Mouse (Mus musculus): ENCODE data around the gene Tmem9b. TPM values are rescaled to one million over a fixed set of nuclear protein-coding genes. Genes with fewer than 3 reads are reported as not detected.
A peak's percentile ranks its signal among the peaks of the same experiment; 100 is the strongest.

Gene Tmem9b
- polyA plus RNA-seq, 1 experiment from 2014 or later: 40.5 TPM

DNA sequence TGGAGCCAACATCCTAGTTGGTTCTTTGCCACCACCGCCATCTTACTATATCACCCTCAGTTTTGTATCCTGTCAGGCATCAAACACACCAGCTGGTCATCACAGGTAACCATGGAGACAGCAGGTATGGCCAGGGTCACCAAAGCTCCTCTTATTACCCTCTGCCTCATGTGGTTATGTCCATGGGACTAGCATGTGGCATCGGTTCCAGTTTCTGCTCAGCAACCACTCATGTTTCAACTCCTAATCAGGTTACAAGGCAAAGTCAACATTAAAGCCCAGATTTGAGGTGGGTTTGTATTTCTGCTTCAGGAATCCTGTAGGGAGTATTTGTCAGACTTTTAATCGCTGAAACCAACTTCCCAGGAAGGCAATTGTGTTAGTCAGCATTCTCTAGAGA, 38.1 kb upstream of the Tmem9b start:
- Histone ChIP-seq H3K27me3 (ENCODE audit: insufficient read depth, low read length) (no peaks in the 10 kb centered on the region), H3K4me1 (ENCODE audit: insufficient read depth) (no peaks in the 10 kb centered on the region), H3K4me3 (ENCODE audit: low read depth, low read length) (no peak overlapping the region), H3K9ac (replicated peaks) (no peak overlapping the region), H3K9me3 (ENCODE audit: low read length) (no peaks in the 10 kb centered on the region), H3K4me2 (ENCODE audit: low read depth, low read length) (no peak overlapping the region), H3K36me3 (replicated peaks; ENCODE audit: insufficient read depth, low read length) (no peaks in the 10 kb centered on the region), H3K27ac (ENCODE audit: low read depth) (no peak overlapping the region)
- DNase-seq (no peak), ATAC-seq (no peak)
- 62% methylated on average over 3 of the region's 3 CpGs for WGBS (ENCODE audit: insufficient replicate concordance)
- TF ChIP-seq CTCF (IDR thresholded peaks at IDR 0.05; ENCODE audit: low read depth) (no peak), EP300 (IDR thresholded peaks at IDR 0.05; ENCODE audit: low read depth) (no peak)

GRCm38 (mm10) chr7:109787860-109788259, 35.2 kb upstream of the Tmem9b start:
- H3K27me3 ChIP-seq (ENCODE audit: insufficient read depth, low read length): peaks cover 2% of the 10 kb centered on the region; the same call in 1 of the 2 replicates
- DNase-seq (no peak), ATAC-seq (no peak)
- no peak overlapping the region for H3K9ac ChIP-seq (replicated peaks)
- H3K36me3 ChIP-seq (replicated peaks; ENCODE audit: insufficient read depth, low read length): no peaks in the 10 kb centered on the region
- no peak overlapping the region for H3K4me2 ChIP-seq (ENCODE audit: low read depth, low read length)
- WGBS (ENCODE audit: insufficient replicate concordance): 33% methylated on average over 2 of the region's 2 CpGs
- no peak overlapping the region for H3K4me3 ChIP-seq (ENCODE audit: low read depth, low read length)
- TF ChIP-seq EP300 (IDR thresholded peaks at IDR 0.05; ENCODE audit: low read depth): no peak
- TF ChIP-seq CTCF (IDR thresholded peaks at IDR 0.05; ENCODE audit: low read depth): no peak
- no peaks in the 10 kb centered on the region for H3K4me1 ChIP-seq (ENCODE audit: insufficient read depth)
- no peak overlapping the region for H3K27ac ChIP-seq (ENCODE audit: low read depth)
- no peaks in the 10 kb centered on the region for H3K9me3 ChIP-seq (ENCODE audit: low read length)

- WGBS (ENCODE audit: insufficient replicate concordance): 46% methylated on average over 7 of the region's 7 CpGs
- H3K27me3 ChIP-seq (ENCODE audit: insufficient read depth, low read length): peaks cover 43% of the 10 kb centered on the region
- DNase-seq: no peak
- no peak overlapping the region for H3K4me2 ChIP-seq (ENCODE audit: low read depth, low read length)
- H3K9ac ChIP-seq (replicated peaks): no peak overlapping the region
- no peak overlapping the region for H3K4me3 ChIP-seq (ENCODE audit: low read depth, low read length)
- no peaks in the 10 kb centered on the region for H3K9me3 ChIP-seq (ENCODE audit: low read length)
- no peak for ATAC-seq
- H3K4me1 ChIP-seq (ENCODE audit: insufficient read depth): peaks cover 12% of the 10 kb centered on the region
- no peaks in the 10 kb centered on the region for H3K36me3 ChIP-seq (replicated peaks; ENCODE audit: insufficient read depth, low read length)
- H3K27ac ChIP-seq (ENCODE audit: low read depth): no peak overlapping the region
- TF ChIP-seq EP300 (IDR thresholded peaks at IDR 0.05; ENCODE audit: low read depth) (no peak), CTCF (IDR thresholded peaks at IDR 0.05; ENCODE audit: low read depth) (no peak)
Observed at GRCm38 (mm10) chr7:109783281-109783680, 30.6 kb upstream of the Tmem9b start.

DNA sequence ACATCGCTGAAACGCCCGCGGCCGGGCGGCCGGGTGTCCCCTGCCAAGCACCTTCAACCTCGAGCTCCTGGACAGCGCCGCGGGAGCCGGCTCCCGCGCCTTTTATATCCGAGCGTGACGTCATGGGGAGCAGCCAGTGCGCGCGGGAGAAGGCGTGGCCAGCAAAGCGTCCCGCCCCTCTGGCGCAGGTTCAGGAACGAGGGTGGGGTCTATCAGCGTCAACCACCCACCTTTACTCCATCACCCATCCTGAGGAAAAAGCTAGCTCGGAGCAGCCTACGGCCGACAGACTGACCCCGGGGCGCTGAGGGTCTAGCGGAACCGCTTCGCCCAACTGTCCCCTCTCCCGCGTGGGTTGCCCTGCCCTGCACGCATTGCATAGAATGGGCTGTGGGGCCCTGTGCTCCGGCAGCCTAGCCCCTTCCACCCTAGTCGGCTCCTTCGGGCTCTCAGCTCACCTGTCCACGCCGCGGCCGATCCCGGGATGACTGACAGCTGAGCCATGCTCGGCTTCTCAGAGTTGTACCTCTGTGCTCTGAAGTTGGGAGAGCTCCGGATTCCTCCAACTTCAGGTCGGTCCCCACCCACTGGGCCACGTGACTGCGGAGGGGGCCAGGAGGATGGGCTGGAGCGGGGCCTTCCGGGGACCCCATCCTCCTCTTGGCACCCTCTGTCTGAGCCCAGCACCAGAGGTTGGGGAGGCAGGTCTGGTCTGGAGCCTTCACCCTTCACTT, 29.0 kb upstream of the Tmem9b start, which contains the start of gene Nrip3:
Gene Nrip3, minus strand, starts transcription at position 556 of the 734 bp plus-strand sequence.
- H3K9ac ChIP-seq (replicated peaks): 0 out of 2 replicates have a peak within 1 kb of the TSS, but pooled peaks have one; percentile 6
- peak; percentile 83 for DNase-seq
- peaks cover 48% of the 10 kb centered on the region for H3K27me3 ChIP-seq (ENCODE audit: insufficient read depth, low read length)

DNA sequence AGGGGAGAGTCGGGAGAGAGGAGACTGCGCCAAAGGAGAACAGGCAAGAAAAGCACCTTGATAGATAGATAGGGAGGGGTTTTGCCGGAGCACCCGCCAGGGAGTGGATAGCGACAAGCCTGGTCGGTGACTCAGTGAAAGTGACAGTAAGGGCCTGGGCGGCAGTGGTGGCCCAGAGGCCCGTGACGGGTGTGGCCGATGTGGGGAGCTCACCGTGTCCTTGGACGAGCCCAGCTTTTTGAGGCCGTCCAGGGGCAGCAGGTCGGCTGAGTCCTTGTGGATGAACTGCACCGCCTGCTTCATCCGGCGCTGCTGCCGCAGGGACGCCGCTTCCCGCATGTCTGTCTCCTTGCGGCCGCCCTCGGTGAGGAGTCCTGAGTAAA, 28.4 kb upstream of the Tmem9b start:
- no peak for DNase-seq
- WGBS (ENCODE audit: insufficient replicate concordance): 2% methylated on average over 18 of the region's 24 CpGs
- Histone ChIP-seq H3K36me3 (replicated peaks; ENCODE audit: insufficient read depth, low read length) (no peaks in the 10 kb centered on the region), H3K4me3 (ENCODE audit: low read depth, low read length) (peak overlapping the region; percentile 44), H3K27me3 (ENCODE audit: insufficient read depth, low read length) (peaks cover 48% of the 10 kb centered on the region), H3K9ac (replicated peaks) (0 out of 2 replicates have a peak overlapping the region, but pooled peaks have one; percentile 6), H3K9me3 (ENCODE audit: low read length) (no peaks in the 10 kb centered on the region), H3K4me1 (ENCODE audit: insufficient read depth) (peaks cover 12% of the 10 kb centered on the region), H3K4me2 (ENCODE audit: low read depth, low read length) (peak overlapping the region; percentile 74), H3K27ac (ENCODE audit: low read depth) (no peak overlapping the region)
- no peak for TF ChIP-seq EP300 (IDR thresholded peaks at IDR 0.05; ENCODE audit: low read depth)
- TF ChIP-seq CTCF (IDR thresholded peaks at IDR 0.05; ENCODE audit: low read depth): no peak
- peak; percentile 77 for ATAC-seq

More for the DNA sequence above, 29.0 kb upstream of the Tmem9b start, which contains the start of gene Nrip3:
- Histone ChIP-seq H3K36me3 (replicated peaks; ENCODE audit: insufficient read depth, low read length) (no peaks in the 10 kb centered on the region), H3K9me3 (ENCODE audit: low read length) (no peaks in the 10 kb centered on the region), H3K4me3 (ENCODE audit: low read depth, low read length) (peak within 1 kb of the TSS; percentile 44), H3K27ac (ENCODE audit: low read depth) (no peak within 1 kb of the TSS), H3K4me2 (ENCODE audit: low read depth, low read length) (peak within 1 kb of the TSS; percentile 74), H3K4me1 (ENCODE audit: insufficient read depth) (peaks cover 12% of the 10 kb centered on the region)
- peak; percentile 84 for ATAC-seq
- WGBS (ENCODE audit: insufficient replicate concordance): 3% methylated on average over 52 of the region's 52 CpGs
- TF ChIP-seq CTCF (IDR thresholded peaks at IDR 0.05; ENCODE audit: low read depth): no peak

DNA sequence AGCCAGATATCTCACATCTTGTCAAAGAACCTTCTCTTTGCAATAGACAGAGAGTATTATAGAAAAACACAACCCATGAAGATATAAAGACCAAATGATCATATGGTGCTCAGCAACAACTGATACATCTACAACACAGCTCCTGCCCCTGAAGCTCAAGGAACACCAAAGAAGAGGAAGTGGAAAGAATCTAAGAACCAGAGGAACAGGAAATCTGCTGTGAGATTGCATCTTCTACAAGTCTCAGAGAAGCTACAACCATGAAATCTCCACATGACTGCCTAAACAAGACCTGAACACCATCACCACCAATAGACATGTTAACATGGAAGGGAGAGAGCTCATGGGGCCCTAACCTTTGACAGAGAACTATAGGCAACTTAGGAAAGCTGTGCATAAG, 19.6 kb upstream of the Tmem9b start:
- Histone ChIP-seq H3K4me2 (ENCODE audit: low read depth, low read length) (no peak overlapping the region), H3K9ac (replicated peaks) (no peak overlapping the region), H3K36me3 (replicated peaks; ENCODE audit: insufficient read depth, low read length) (no peaks in the 10 kb centered on the region), H3K27ac (ENCODE audit: low read depth) (no peak overlapping the region), H3K4me1 (ENCODE audit: insufficient read depth) (peaks cover 9% of the 10 kb centered on the region), H3K4me3 (ENCODE audit: low read depth, low read length) (no peak overlapping the region), H3K27me3 (ENCODE audit: insufficient read depth, low read length) (no peaks in the 10 kb centered on the region), H3K9me3 (ENCODE audit: low read length) (no peaks in the 10 kb centered on the region)
- DNase-seq (no peak), ATAC-seq (no peak)
- no peak for TF ChIP-seq EP300 (IDR thresholded peaks at IDR 0.05; ENCODE audit: low read depth)
- no peak for TF ChIP-seq CTCF (IDR thresholded peaks at IDR 0.05; ENCODE audit: low read depth)

All from liver, postnatal 0 days (tissue).